Mouse (Mus musculus) layer of hippocampus, adult 6 months (tissue): ENCODE results near the gene Birc7. TPM values are rescaled to one million over a fixed set of nuclear protein-coding genes. Genes with fewer than 3 reads are reported as not detected.

ENCODE experiments used
- long read RNA-seq, 2 experiments: library from polyadenylated mRNA; unstranded; transcript quantifications; one replicate each; pipeline ENCODE4 v2.0.0; 2019 to 2020
- microRNA-seq: library from miRNA; unstranded; fragments of <30 nt; microRNA quantifications from one replicate; pipeline ENCODE4 v1.2.0, GENCODE M21; 2020
- polyA plus RNA-seq: library from polyadenylated mRNA; unstranded; fragments of <200 nt; fragmentation: Nextera tagmentation; gene quantifications from 2 replicates; pipeline ENCODE4 v1.2.3, GENCODE M21; 2021

The Birc7 gene
- polyA plus RNA-seq = 0.48 and 0.62 TPM in 2 replicates
- long read RNA-seq, experiment 1, partial matches to known transcripts = 0 of 1 reads
- long read RNA-seq, experiment 1, other reads (novel, unspliced or antisense) = 0 of 1 reads
- long read RNA-seq, experiment 2, partial matches to known transcripts = 0 of 1 reads
- long read RNA-seq, experiment 2, other reads (novel, unspliced or antisense) = 0 of 1 reads

DNA sequence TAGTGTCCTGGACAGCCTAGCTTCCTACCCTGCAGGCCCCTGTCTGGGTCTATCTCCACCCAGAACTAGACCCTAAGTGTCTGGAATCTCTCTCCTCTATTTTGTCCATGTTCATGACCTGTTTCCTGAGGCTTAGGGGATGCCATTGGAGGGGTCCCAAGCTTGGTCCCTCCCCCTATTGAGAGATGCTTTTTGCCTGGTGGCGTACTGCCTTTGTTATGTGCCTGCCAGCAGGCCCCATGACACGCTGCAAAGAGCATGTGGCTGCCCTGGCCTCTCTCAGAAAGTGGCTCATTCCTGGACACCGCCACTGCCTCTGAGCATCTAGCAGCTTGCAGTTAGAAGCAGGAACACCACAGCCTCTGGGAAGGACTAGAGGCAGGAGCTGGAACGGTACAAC is at the start of gene Birc7:
Gene Birc7, plus strand, starts transcription at position 301 of the 400 bp plus-strand sequence.

GRCm38 (mm10) chr2:180920810-180921400 is 7.9 kb upstream of the Birc7 start, which contains the start of gene Ythdf1:
TSS of gene Ythdf1 (minus strand) at chr2:180920949.

GRCm38 (mm10) chr2:180954061-180955047 is 25.5 kb downstream of the Birc7 start, which contains the start of gene Nkain4:
TSS of gene Nkain4 (minus strand) at chr2:180954699.

GRCm38 (mm10) chr2:180967010-180967763 is 38.4 kb downstream of the Birc7 start, which contains the start of gene Arfgap1:
TSS of gene Arfgap1 (plus strand) at chr2:180967225.

Small RNAs within 50 kb of the gene (microRNA-seq; reads per million reads assigned to microRNA genes)
- 1.3 reads per million for gene Mir124a-3

Other genes starting within 250 kb of the Birc7 start
- 10.8 and 13.6 TPM in 2 replicates for gene Dido1, start 219.0 kb upstream of the Birc7 start, polyA plus RNA-seq
- gene Gid8, start 218.9 kb upstream of the Birc7 start, polyA plus RNA-seq = 23.1 and 29.2 TPM in 2 replicates
- gene Slc17a9, start 203.8 kb upstream of the Birc7 start, polyA plus RNA-seq = 0.18 TPM in 1 of 2 replicates, not detected in the other
- 0.18 and 0.19 TPM in 2 replicates for gene Bhlhe23, start 152.1 kb upstream of the Birc7 start, polyA plus RNA-seq
- 5.2 and 5.4 TPM in 2 replicates for gene Ythdf1, start 8.1 kb upstream of the Birc7 start, polyA plus RNA-seq
- 160 and 162 TPM in 2 replicates for gene Nkain4, start 25.7 kb downstream of the Birc7 start, polyA plus RNA-seq
- gene Arfgap1, start 38.2 kb downstream of the Birc7 start, polyA plus RNA-seq = 88.1 and 93.7 TPM in 2 replicates
- 0.09 and 0.28 TPM in 2 replicates for gene Col20a1, start 57.5 kb downstream of the Birc7 start, polyA plus RNA-seq
- gene Chrna4, start 114.5 kb downstream of the Birc7 start, polyA plus RNA-seq = 11.1 and 15.5 TPM in 2 replicates
- gene Kcnq2, start 206.3 kb downstream of the Birc7 start, polyA plus RNA-seq = 29.0 and 36.4 TPM in 2 replicates
- gene Eef1a2, start 228.0 kb downstream of the Birc7 start, polyA plus RNA-seq = 211 and 291 TPM in 2 replicates